Mouse (Mus musculus): ENCODE measurements around the gene Ints12. TPM values are rescaled to one million over a fixed set of nuclear protein-coding genes. Genes with fewer than 3 reads are reported as not detected.
A peak's percentile ranks its signal among the peaks of the same experiment; 100 is the strongest.

The Ints12 gene
- polyA plus RNA-seq, 1 experiment: 14.6 TPM

DNA sequence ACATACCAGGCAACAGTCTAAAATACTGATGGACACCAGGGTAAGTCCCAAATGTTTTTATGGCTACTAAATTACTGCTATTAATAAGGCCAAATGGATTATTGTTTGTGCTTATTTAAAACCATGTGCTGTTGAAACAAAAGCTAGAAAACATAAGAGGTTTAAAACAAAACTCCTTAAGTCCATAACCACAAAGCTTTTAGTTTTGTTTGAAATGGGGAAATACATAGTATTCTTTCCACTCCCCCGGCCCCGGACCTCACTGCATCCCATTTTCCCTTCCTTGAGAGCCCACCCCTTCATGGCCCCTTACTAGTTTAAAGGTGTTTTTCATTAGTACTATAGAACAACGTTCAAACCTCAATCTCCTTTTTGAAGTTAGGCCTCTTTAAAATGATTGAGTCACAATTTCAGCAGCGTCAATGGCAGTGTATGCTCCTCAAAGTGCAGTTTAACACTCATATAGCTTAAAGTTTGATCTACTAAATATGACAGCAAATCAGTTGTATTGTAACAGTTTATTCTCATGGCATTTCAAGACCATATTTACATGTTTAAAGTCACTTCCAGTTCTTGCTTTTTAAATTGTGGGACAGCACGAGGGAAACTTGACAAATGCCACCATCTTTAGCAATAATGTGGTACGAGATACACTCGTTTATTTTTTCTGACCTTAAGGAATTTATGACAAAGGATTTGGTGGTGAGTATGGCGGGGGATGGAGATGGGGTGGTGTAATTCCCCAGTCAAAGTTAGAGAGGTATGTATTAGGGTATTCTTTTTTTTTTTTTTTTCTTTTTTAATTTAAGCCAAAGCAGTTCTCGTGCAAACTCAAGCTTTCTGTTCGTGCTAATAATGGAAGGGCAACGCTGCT is 1.2 kb upstream of the Ints12 start:
- Histone ChIP-seq H3K27ac (ENCODE audit: insufficient read depth, low read length) (no peak overlapping the region), H3K36me3 (ENCODE audit: control insufficient read depth, insufficient read depth, low read length, poor library complexity, severe bottlenecking) (no peaks in the 10 kb centered on the region), H3K9ac (ENCODE audit: low read depth, poor library complexity, severe bottlenecking) (peak overlapping the region; percentile 79), H3K4me3 (ENCODE audit: low read depth, low read length) (peak overlapping the region; percentile 84), H3K9me3 (replicated peaks; ENCODE audit: control insufficient read depth, insufficient read depth, low read length, poor library complexity, severe bottlenecking) (no peaks in the 10 kb centered on the region), H3K27me3 (ENCODE audit: control insufficient read depth, insufficient read depth, low read length, poor library complexity, severe bottlenecking) (no peaks in the 10 kb centered on the region), H3K4me1 (ENCODE audit: control insufficient read depth, insufficient read depth, low read length) (peaks cover 2% of the 10 kb centered on the region)
- TF ChIP-seq POLR2A (IDR thresholded peaks at IDR 0.05; ENCODE audit: insufficient read depth, low read length): no peak
- no peak for TF ChIP-seq CTCF (IDR thresholded peaks at IDR 0.05; ENCODE audit: low read depth, low read length)
- TF ChIP-seq EP300 (IDR thresholded peaks at IDR 0.05; ENCODE audit: insufficient read depth, low read depth, low read length): no peak

DNA sequence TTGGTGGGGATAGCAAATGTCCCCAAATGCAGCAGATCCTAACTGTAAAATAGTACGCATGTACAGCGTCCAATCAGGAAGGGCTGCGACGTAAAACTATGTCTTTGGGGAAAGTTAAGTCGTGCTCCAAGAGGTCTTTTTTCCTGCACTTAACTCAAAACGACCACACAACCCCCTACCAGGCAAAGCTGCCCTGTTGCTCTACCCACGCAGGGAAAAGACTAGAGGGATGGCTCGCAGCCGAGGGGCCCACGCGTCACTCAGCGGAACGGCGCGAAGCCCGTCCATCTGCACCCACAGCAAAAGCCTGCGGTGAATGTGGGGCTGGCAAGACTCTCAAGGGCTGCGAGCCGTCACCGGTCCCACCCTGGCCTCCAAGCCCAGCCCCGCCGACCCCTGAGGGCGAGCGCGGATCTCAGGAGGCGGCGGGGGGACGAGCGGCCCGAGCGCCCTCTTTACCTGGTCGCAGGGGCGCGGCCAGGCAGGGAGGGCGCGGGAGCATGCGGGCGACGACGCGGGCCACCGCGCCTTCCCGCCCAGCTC is 448 bp upstream of the Ints12 start:
- Histone ChIP-seq H3K9ac (ENCODE audit: low read depth, poor library complexity, severe bottlenecking) (peak overlapping the region; percentile 79), H3K9me3 (replicated peaks; ENCODE audit: control insufficient read depth, insufficient read depth, low read length, poor library complexity, severe bottlenecking) (no peaks in the 10 kb centered on the region), H3K27ac (ENCODE audit: insufficient read depth, low read length) (peak overlapping the region; percentile 78), H3K36me3 (ENCODE audit: control insufficient read depth, insufficient read depth, low read length, poor library complexity, severe bottlenecking) (no peaks in the 10 kb centered on the region), H3K4me3 (ENCODE audit: low read depth, low read length) (peak overlapping the region; percentile 84), H3K4me1 (ENCODE audit: control insufficient read depth, insufficient read depth, low read length) (peaks cover 2% of the 10 kb centered on the region), H3K27me3 (ENCODE audit: control insufficient read depth, insufficient read depth, low read length, poor library complexity, severe bottlenecking) (no peaks in the 10 kb centered on the region)
- TF ChIP-seq EP300 (IDR thresholded peaks at IDR 0.05; ENCODE audit: insufficient read depth, low read depth, low read length): no peak

DNA sequence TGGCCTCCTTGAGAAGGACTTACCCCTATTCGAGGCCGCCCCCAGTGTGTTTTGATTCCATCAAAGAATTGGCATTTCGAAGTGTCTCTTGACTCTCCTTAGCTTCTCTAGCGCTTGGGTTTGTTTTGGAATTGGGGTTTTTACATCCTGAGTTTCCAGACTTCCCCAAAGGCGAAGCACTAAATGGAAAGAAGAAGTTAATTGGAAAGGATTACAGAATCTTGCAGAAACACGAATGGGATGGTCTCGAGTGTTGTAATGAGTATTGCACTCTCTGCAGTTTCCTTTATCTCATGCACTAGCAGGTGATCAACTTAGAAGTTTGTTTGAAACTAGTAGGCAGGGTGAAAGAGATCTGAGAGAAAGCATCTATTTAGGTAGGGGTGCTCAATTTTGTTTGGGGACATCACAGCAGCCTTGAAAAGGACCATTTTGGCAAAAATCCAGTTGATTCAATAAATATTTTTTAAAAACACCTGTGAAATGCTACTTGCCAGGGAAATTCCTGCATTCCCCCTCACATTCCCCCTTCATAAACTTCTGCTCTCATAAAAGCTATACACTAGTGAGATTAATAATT is 724 bp downstream of the Ints12 start:
- H3K27ac ChIP-seq (ENCODE audit: insufficient read depth, low read length): peak overlapping the region; percentile 26
- peak overlapping the region; percentile 79 for H3K9ac ChIP-seq (ENCODE audit: low read depth, poor library complexity, severe bottlenecking)
- no peaks in the 10 kb centered on the region for H3K27me3 ChIP-seq (ENCODE audit: control insufficient read depth, insufficient read depth, low read length, poor library complexity, severe bottlenecking)
- no peaks in the 10 kb centered on the region for H3K36me3 ChIP-seq (ENCODE audit: control insufficient read depth, insufficient read depth, low read length, poor library complexity, severe bottlenecking)
- TF ChIP-seq EP300 (IDR thresholded peaks at IDR 0.05; ENCODE audit: insufficient read depth, low read depth, low read length): no peak
- TF ChIP-seq CTCF (IDR thresholded peaks at IDR 0.05; ENCODE audit: low read depth, low read length): no peak
- TF ChIP-seq POLR2A (IDR thresholded peaks at IDR 0.05; ENCODE audit: insufficient read depth, low read length): no peak
- no peaks in the 10 kb centered on the region for H3K9me3 ChIP-seq (replicated peaks; ENCODE audit: control insufficient read depth, insufficient read depth, low read length, poor library complexity, severe bottlenecking)
- peak overlapping the region; percentile 84 for H3K4me3 ChIP-seq (ENCODE audit: low read depth, low read length)
- H3K4me1 ChIP-seq (ENCODE audit: control insufficient read depth, insufficient read depth, low read length): peaks cover 2% of the 10 kb centered on the region

DNA sequence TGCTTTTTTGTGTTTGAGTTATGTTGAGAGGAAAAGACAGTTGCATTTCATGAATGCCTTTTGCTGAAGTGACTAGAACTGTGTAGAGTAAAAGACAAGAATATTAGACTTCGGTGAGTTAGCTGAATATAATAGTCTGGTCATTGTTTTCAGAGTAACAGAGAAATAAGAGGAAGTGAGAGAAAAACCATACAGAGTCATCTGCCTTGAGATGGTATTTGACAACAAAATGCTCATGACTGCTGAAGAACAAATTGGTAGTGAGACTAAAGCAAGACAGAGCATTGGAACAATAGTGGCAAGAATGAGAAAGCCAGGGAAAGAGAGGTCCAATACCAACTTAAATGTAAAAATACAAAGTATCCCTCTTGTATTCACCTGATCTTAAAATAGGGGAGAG is 1.3 kb downstream of the Ints12 start:
- H3K27ac ChIP-seq (ENCODE audit: insufficient read depth, low read length): no peak overlapping the region
- peak overlapping the region; percentile 79; the same call in 1 of the 2 replicates for H3K9ac ChIP-seq (ENCODE audit: low read depth, poor library complexity, severe bottlenecking)

DNA sequence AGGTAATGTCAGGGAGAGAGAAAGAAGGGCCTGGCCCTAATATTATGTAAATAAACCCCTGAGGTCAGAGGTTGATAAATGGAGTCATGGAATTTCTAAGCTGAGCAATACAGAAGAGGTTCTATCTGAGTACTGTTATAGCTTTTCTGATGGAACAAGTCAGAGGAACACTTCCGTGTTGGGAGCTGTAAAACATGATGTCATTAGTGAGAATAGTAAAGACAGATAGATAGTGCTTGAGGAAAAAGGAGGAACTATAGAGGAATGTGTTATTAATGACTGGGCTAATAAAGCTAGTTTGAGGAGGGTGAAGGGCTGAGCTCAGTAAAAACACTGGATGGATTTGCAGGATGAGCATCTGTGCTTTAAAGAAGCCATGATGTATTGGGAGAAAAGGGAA is 2.7 kb downstream of the Ints12 start:
- Histone ChIP-seq H3K4me3 (ENCODE audit: low read depth, low read length) (no peak overlapping the region), H3K27ac (ENCODE audit: insufficient read depth, low read length) (no peak overlapping the region), H3K36me3 (ENCODE audit: control insufficient read depth, insufficient read depth, low read length, poor library complexity, severe bottlenecking) (0 out of 2 replicates have a peak, but pooled peaks cover 2% of the 10 kb centered on the region), H3K9me3 (replicated peaks; ENCODE audit: control insufficient read depth, insufficient read depth, low read length, poor library complexity, severe bottlenecking) (no peaks in the 10 kb centered on the region), H3K27me3 (ENCODE audit: control insufficient read depth, insufficient read depth, low read length, poor library complexity, severe bottlenecking) (no peaks in the 10 kb centered on the region), H3K4me1 (ENCODE audit: control insufficient read depth, insufficient read depth, low read length) (peaks cover 2% of the 10 kb centered on the region), H3K9ac (ENCODE audit: low read depth, poor library complexity, severe bottlenecking) (no peak overlapping the region)
- TF ChIP-seq EP300 (IDR thresholded peaks at IDR 0.05; ENCODE audit: insufficient read depth, low read depth, low read length): no peak
- no peak for TF ChIP-seq POLR2A (IDR thresholded peaks at IDR 0.05; ENCODE audit: insufficient read depth, low read length)
- no peak for TF ChIP-seq CTCF (IDR thresholded peaks at IDR 0.05; ENCODE audit: low read depth, low read length)

More for the DNA sequence above, 1.3 kb downstream of the Ints12 start:
- no peaks in the 10 kb centered on the region for H3K9me3 ChIP-seq (replicated peaks; ENCODE audit: control insufficient read depth, insufficient read depth, low read length, poor library complexity, severe bottlenecking)
- TF ChIP-seq EP300 (IDR thresholded peaks at IDR 0.05; ENCODE audit: insufficient read depth, low read depth, low read length): no peak
- no peak for TF ChIP-seq POLR2A (IDR thresholded peaks at IDR 0.05; ENCODE audit: insufficient read depth, low read length)
- no peak for TF ChIP-seq CTCF (IDR thresholded peaks at IDR 0.05; ENCODE audit: low read depth, low read length)
- no peak overlapping the region for H3K4me3 ChIP-seq (ENCODE audit: low read depth, low read length)
- no peaks in the 10 kb centered on the region for H3K36me3 ChIP-seq (ENCODE audit: control insufficient read depth, insufficient read depth, low read length, poor library complexity, severe bottlenecking)
- no peaks in the 10 kb centered on the region for H3K27me3 ChIP-seq (ENCODE audit: control insufficient read depth, insufficient read depth, low read length, poor library complexity, severe bottlenecking)
- peaks cover 2% of the 10 kb centered on the region for H3K4me1 ChIP-seq (ENCODE audit: control insufficient read depth, insufficient read depth, low read length)

DNA sequence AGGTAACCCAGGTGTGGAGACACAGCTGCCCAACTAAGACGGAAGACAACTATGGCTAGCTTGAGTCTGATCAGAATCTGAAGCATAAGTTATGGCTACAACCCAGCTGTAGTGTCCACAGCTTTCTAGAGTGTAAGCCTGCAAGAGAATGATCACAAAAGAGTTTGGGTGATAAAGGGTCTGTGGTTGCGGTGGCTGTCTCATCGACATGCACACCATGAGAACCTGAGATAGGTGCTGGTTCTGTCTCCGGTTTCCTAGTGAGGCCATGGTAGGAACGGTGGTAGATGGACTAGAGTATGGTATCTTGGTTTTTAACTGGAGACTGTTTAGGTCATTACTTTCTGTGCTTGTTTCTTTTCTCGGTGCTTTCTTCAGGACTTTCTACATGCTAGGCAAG is 6.3 kb downstream of the Ints12 start:
- Histone ChIP-seq H3K36me3 (ENCODE audit: control insufficient read depth, insufficient read depth, low read length, poor library complexity, severe bottlenecking) (peaks cover 11% of the 10 kb centered on the region), H3K9ac (ENCODE audit: low read depth, poor library complexity, severe bottlenecking) (no peak overlapping the region), H3K9me3 (replicated peaks; ENCODE audit: control insufficient read depth, insufficient read depth, low read length, poor library complexity, severe bottlenecking) (no peaks in the 10 kb centered on the region), H3K4me3 (ENCODE audit: low read depth, low read length) (no peak overlapping the region), H3K27ac (ENCODE audit: insufficient read depth, low read length) (no peak overlapping the region), H3K27me3 (ENCODE audit: control insufficient read depth, insufficient read depth, low read length, poor library complexity, severe bottlenecking) (no peaks in the 10 kb centered on the region), H3K4me1 (ENCODE audit: control insufficient read depth, insufficient read depth, low read length) (no peaks in the 10 kb centered on the region)
- no peak for TF ChIP-seq CTCF (IDR thresholded peaks at IDR 0.05; ENCODE audit: low read depth, low read length)
- no peak for TF ChIP-seq POLR2A (IDR thresholded peaks at IDR 0.05; ENCODE audit: insufficient read depth, low read length)
- TF ChIP-seq EP300 (IDR thresholded peaks at IDR 0.05; ENCODE audit: insufficient read depth, low read depth, low read length): no peak
